Mouse (Mus musculus) C2C12 (cell line): ENCODE measurements around the gene Nuak1. TPM values are rescaled to one million over a fixed set of nuclear protein-coding genes. Genes with fewer than 3 reads are reported as not detected.
A peak's percentile ranks its signal among the peaks of the same experiment; 100 is the strongest.

ENCODE experiments used
- H3K27me3 ChIP-seq: one replicate; pipeline ENCODE4 v1.6.1; 2011; ENCODE audit not compliant: control insufficient read depth, insufficient read depth, insufficient read length
- H3K36me3 ChIP-seq: one replicate; pipeline ENCODE4 v1.6.1; 2011; ENCODE audit not compliant: control insufficient read depth, insufficient read depth
- H3K4me3 ChIP-seq: one replicate; pipeline ENCODE4 v1.5.1; 2011; ENCODE audit warnings: mild to moderate bottlenecking, control low read depth; ENCODE audit not compliant: poor library complexity, insufficient read depth, severe bottlenecking
- H3K79me2 ChIP-seq: one replicate; pipeline ENCODE4 v1.6.1; 2011; ENCODE audit not compliant: control insufficient read depth, insufficient read depth
- H3K79me3 ChIP-seq: one replicate; pipeline ENCODE4 v1.6.1; 2011; ENCODE audit warnings: low read depth, control low read depth
- H3ac ChIP-seq: one replicate; pipeline ENCODE3; 2011; ENCODE audit warnings: low read depth; ENCODE audit not compliant: control insufficient read depth, insufficient read length
- CEBPB ChIP-seq: IDR thresholded peaks from one replicate; pipeline ENCODE4 v1.6.1; 2011; ENCODE audit warnings: low read depth, mild to moderate bottlenecking, control low read depth, moderate library complexity
- CTCF ChIP-seq: IDR thresholded peaks from one replicate; pipeline ENCODE4 v1.5.1; 2011; ENCODE audit not compliant: control insufficient read depth, insufficient read depth, insufficient read length
- FOSL1 ChIP-seq: IDR thresholded peaks from one replicate; pipeline ENCODE4 v1.8.0; 2011; ENCODE audit warnings: mild to moderate bottlenecking, low read length; ENCODE audit not compliant: poor library complexity, insufficient read depth, severe bottlenecking
- MAX ChIP-seq: IDR thresholded peaks from one replicate; pipeline ENCODE4 v1.6.1; 2011; ENCODE audit warnings: mild to moderate bottlenecking, control low read depth
- MYOD1 ChIP-seq: IDR thresholded peaks from one replicate; pipeline ENCODE4 v1.6.1; 2011; ENCODE audit warnings: low read depth; ENCODE audit not compliant: control insufficient read depth, insufficient read length
- MYOG ChIP-seq: IDR thresholded peaks from one replicate; pipeline ENCODE4 v1.6.1; 2011; ENCODE audit not compliant: control insufficient read depth, insufficient read length; ENCODE audit errors: extremely low read depth
- USF1 ChIP-seq: IDR thresholded peaks from one replicate; pipeline ENCODE4 v1.6.1; 2011; ENCODE audit warnings: low read depth, mild to moderate bottlenecking, control low read depth, moderate library complexity
- polyA plus RNA-seq: library from polyadenylated mRNA; unstranded; fragments of >200 nt; fragmentation: generic; extraction: Trizol; gene quantifications from one replicate; pipeline ENCODE4 v1.2.1, GENCODE M21; 2012; ENCODE audit warnings: missing spikeins

The Nuak1 gene
- polyA plus RNA-seq, 1 experiment = 15.2 TPM

GRCm38 (mm10) chr10:84481327-84481671 lies 40.9 kb upstream of the Nuak1 start:
- no peaks in the 10 kb centered on the region for H3K79me2 ChIP-seq
- no peak overlapping the region for H3ac ChIP-seq
- no peak overlapping the region for H3K4me3 ChIP-seq
- no peaks in the 10 kb centered on the region for H3K27me3 ChIP-seq
- TF ChIP-seq FOSL1 = no peak
- TF ChIP-seq MYOG = no peak
- TF ChIP-seq MYOD1 = no peak
- no peak for TF ChIP-seq USF1
- no peak for TF ChIP-seq CEBPB
- TF ChIP-seq MAX = no peak
- no peak for TF ChIP-seq CTCF
- no peaks in the 10 kb centered on the region for H3K79me3 ChIP-seq
- no peaks in the 10 kb centered on the region for H3K36me3 ChIP-seq

DNA sequence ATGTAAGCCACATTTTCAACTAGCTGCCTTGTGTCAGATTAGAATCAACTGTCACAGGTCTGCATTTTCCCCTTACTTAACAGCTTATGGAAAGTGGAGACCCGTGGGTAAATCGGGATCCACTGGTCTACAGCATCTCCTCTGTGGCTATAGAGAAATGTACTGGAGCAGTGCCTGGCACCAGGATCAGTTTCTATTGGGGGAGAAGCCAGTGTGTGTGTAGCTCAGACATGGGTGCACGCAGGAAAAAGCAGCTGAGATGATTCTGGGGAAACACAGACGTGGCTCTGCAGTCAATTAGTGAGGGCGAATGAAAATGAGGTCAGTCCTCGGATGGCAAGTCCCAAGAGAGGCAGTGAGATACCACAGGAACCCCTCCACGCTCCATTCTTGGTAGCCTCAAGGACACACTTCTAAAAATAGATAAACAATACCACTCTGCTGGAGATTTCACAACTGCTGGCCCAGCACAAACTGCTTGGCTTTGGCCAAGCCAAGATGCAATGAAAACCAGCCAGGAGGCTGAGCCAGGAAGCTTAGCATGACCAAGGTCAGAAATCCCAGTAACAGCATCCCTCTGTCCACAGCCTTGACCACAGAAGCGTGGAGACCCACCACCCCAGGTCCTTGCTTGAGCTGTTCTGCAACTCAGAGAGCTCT lies 40.4 kb upstream of the Nuak1 start:
- TF ChIP-seq MAX (no peak), CEBPB (peak; percentile 75)

DNA sequence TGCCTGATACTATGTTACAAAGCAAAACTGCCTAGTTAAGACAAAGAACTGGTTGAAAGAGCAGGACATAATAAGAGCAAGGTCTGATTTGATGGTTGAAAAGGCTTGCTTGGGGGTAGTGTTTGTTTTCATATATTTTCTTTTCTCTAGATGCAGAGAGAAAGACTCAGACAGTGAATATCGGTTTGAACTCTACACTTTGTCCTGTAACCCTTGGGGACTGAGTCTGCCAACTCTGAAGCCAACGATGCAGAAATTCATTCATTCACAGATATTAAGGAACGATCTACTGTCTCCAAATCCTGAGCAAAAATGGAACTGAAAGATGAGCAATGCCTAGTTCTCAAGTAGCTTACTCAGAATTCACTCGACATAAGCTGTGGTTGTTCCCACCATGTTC lies 39.7 kb upstream of the Nuak1 start:
- Histone ChIP-seq H3K4me3 (no peak overlapping the region), H3ac (no peak overlapping the region), H3K79me3 (no peaks in the 10 kb centered on the region), H3K79me2 (no peaks in the 10 kb centered on the region), H3K27me3 (no peaks in the 10 kb centered on the region), H3K36me3 (no peaks in the 10 kb centered on the region)
- TF ChIP-seq MAX (no peak), CTCF (no peak), MYOG (no peak), CEBPB (no peak), FOSL1 (no peak), USF1 (no peak), MYOD1 (no peak)

More for the DNA sequence above, 40.4 kb upstream of the Nuak1 start:
- no peaks in the 10 kb centered on the region for H3K27me3 ChIP-seq
- H3K79me2 ChIP-seq = no peaks in the 10 kb centered on the region
- no peak overlapping the region for H3ac ChIP-seq
- no peak overlapping the region for H3K4me3 ChIP-seq
- no peaks in the 10 kb centered on the region for H3K36me3 ChIP-seq
- H3K79me3 ChIP-seq = no peaks in the 10 kb centered on the region

- H3ac ChIP-seq = no peak overlapping the region
Measured at GRCm38 (mm10) chr10:84477613-84478076, 37.2 kb upstream of the Nuak1 start.

DNA sequence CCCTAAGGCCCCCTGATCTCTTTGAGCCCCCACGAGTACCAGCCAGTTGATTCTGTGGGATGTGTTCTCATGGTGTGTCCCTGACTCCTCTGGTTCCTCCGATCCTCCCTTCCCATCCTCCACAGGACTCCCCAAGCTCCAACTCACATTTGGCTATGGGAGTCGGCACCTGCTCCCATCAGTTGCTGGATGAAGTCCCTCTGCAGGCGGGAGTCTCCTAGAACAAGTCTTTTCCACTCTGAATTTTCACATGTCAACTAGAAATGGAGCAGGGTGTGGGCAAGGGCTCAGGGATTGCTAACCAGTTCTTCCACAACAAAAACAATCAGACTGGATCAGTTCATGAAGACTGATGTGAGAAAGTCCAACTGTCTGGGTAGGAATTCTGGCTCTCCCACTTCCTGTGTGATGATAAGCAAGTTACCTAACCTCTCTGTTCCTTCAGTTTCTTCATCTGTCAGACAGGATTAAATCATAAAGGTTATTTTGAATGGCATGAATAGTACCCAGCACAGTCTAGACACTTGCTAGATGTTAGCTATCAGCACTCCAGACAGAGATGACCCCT lies 36.7 kb upstream of the Nuak1 start:
- Histone ChIP-seq H3K79me3 (no peaks in the 10 kb centered on the region), H3K4me3 (no peak overlapping the region), H3K27me3 (no peaks in the 10 kb centered on the region), H3ac (no peak overlapping the region), H3K36me3 (no peaks in the 10 kb centered on the region), H3K79me2 (no peaks in the 10 kb centered on the region)
- TF ChIP-seq MYOD1 = no peak
- no peak for TF ChIP-seq CTCF
- no peak for TF ChIP-seq USF1
- TF ChIP-seq CEBPB = no peak
- no peak for TF ChIP-seq MYOG

More at GRCm38 (mm10) chr10:84477613-84478076, 37.2 kb upstream of the Nuak1 start:
- Histone ChIP-seq H3K4me3 (no peak overlapping the region), H3K79me3 (no peaks in the 10 kb centered on the region), H3K27me3 (no peaks in the 10 kb centered on the region), H3K36me3 (no peaks in the 10 kb centered on the region), H3K79me2 (no peaks in the 10 kb centered on the region)
- TF ChIP-seq MYOD1 = no peak
- no peak for TF ChIP-seq CTCF
- no peak for TF ChIP-seq FOSL1
- no peak for TF ChIP-seq CEBPB
- no peak for TF ChIP-seq MAX
- TF ChIP-seq USF1 = no peak
- TF ChIP-seq MYOG = no peak

GRCm38 (mm10) chr10:84467555-84468164 lies 27.3 kb upstream of the Nuak1 start:
- Histone ChIP-seq H3K27me3 (no peaks in the 10 kb centered on the region), H3ac (no peak overlapping the region), H3K4me3 (no peak overlapping the region), H3K79me2 (no peaks in the 10 kb centered on the region), H3K36me3 (no peaks in the 10 kb centered on the region), H3K79me3 (no peaks in the 10 kb centered on the region)
- TF ChIP-seq CEBPB (no peak), USF1 (no peak), MYOG (no peak), MAX (no peak), CTCF (no peak), FOSL1 (no peak), MYOD1 (no peak)
